Mouse (Mus musculus): ENCODE measurements at regions not wholly inside any gene's neighbourhood (a gene's known extent, or its start where the extent isn't known, plus 50 kb on each side); places are given as distances from the start of the nearest gene placed in this dataset.

DNA sequence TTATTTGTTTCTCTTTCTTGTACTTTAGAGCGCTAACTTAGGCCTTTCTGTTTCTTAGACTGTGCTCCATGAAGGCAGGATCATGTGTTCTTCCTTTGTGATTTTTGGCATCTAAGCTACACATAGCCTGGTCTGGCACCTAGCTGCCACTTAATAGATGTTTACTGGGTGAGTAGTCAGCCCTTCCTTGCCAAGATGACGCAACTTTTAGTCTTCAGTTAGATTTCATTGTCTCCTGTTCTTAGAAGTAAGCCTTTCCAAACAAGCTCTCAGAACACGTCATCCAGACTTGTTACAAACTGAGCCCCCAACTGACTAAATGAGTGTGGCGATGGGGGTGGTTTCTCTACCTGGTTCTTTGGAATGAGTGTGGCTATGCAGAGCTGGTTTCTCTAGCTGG lies 85.4 kb upstream of the Rapgef5 start:
- Histone ChIP-seq H3K36me3 (ENCODE audit: control insufficient read depth, insufficient read depth, low read length) (no peaks in the 10 kb centered on the region), H3K4me3 (ENCODE audit: low read depth, low read length) (no peak overlapping the region), H3K27ac (ENCODE audit: insufficient read depth, low read depth, low read length) (no peak overlapping the region), H3K4me1 (ENCODE audit: control insufficient read depth, insufficient read depth, insufficient read length, low read length) (peaks cover 10% of the 10 kb centered on the region; the same call in 1 of the 2 replicates), H3K27me3 (ENCODE audit: control insufficient read depth, insufficient read depth, low read length) (no peaks in the 10 kb centered on the region)
- no peak for TF ChIP-seq POLR2A (IDR thresholded peaks at IDR 0.05; ENCODE audit: low read depth, low read length)
- TF ChIP-seq CTCF (IDR thresholded peaks at IDR 0.05; ENCODE audit: extremely low read depth, insufficient read length, insufficient replicate concordance, low read depth, low read length): no peak
- 84% methylated on average over 4 of the region's 4 CpGs for WGBS

DNA sequence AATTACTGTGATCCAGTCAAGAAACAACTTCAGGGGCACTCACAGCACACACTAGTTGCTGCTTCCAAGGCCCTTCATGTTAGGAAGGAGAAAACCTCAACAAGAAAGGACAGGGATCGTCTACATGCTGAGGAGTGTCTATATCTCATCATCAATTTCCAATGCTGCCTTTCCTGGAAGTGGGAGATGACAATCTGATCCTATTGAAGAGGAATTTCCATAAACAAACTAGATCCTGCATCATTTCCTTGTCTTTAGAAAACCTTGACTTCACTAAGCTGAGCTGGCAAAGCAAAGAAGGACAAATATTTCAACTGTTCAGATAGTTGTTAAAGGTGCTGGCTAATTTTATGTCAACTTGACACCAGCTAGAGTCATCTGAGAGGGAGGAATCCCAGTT lies 83.5 kb upstream of the Rapgef5 start:
- Histone ChIP-seq H3K4me3 (ENCODE audit: low read depth, low read length) (no peak overlapping the region), H3K36me3 (ENCODE audit: control insufficient read depth, insufficient read depth, low read length) (no peaks in the 10 kb centered on the region), H3K4me1 (ENCODE audit: control insufficient read depth, insufficient read depth, insufficient read length, low read length) (peaks cover 7% of the 10 kb centered on the region; the same call in 1 of the 2 replicates), H3K27ac (ENCODE audit: insufficient read depth, low read depth, low read length) (no peak overlapping the region), H3K27me3 (ENCODE audit: control insufficient read depth, insufficient read depth, low read length) (no peaks in the 10 kb centered on the region)
- TF ChIP-seq POLR2A (IDR thresholded peaks at IDR 0.05; ENCODE audit: low read depth, low read length): no peak
- 69% methylated on average over 1 of the region's 1 CpGs for WGBS

DNA sequence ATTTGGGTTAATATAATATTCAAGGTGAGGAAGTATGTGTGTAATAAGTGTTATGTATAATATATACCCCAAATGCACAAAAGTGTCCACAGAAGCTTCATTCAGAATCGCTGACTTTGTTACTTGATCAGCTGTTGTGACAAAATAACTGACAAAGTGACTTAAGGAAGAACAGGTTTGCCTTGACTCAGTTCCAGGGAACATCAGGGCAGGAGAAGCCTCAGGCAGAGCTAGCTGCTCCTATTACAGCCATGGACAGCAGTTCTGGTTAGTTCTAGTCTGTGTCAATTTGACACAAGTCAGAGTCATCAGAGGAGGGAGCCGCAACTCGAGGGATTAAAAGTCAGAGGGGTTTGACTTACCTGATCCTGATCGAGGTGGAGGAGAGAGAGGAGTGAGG lies 79.3 kb upstream of the Rapgef5 start:
- H3K4me3 ChIP-seq (ENCODE audit: low read depth, low read length): no peak overlapping the region
- H3K4me1 ChIP-seq (ENCODE audit: control insufficient read depth, insufficient read depth, insufficient read length, low read length): peaks cover 2% of the 10 kb centered on the region; the same call in 1 of the 2 replicates
- WGBS: 74% methylated on average over 4 of the region's 4 CpGs
- H3K27me3 ChIP-seq (ENCODE audit: control insufficient read depth, insufficient read depth, low read length): no peaks in the 10 kb centered on the region
- TF ChIP-seq CTCF (IDR thresholded peaks at IDR 0.05; ENCODE audit: extremely low read depth, insufficient read length, insufficient replicate concordance, low read depth, low read length) (no peak), POLR2A (IDR thresholded peaks at IDR 0.05; ENCODE audit: low read depth, low read length) (no peak)
- no peaks in the 10 kb centered on the region for H3K36me3 ChIP-seq (ENCODE audit: control insufficient read depth, insufficient read depth, low read length)
- H3K27ac ChIP-seq (ENCODE audit: insufficient read depth, low read depth, low read length): no peak overlapping the region

DNA sequence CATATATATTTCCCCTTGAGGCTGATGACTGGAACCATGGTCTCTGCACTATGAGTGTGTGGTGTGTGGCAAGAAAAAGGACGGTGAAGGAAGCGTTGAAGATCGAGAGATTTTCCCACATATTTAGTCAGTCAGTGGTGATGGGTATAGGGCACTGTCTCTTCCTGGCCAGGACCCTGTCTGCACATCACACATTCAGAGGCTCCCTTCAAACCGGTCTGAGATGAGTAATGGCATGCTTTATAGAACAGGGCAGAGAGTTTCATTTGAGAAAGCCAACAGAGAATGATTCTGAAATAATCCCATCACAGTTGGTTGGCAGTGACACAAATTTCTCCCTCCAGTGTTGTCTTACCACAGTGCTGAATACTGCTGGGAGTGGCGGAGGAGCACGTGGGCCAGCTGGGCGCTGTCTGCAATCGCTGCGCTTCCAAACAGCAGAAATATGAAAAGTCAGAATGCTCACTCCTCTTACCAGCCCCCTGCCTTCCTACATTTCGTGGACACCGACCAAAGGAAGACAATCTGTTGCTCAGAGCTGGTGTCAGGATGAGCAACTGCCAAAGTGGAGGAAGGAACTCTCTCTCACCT lies 77.2 kb upstream of the Rapgef5 start:
- H3K27me3 ChIP-seq (ENCODE audit: control insufficient read depth, insufficient read depth, low read length): no peaks in the 10 kb centered on the region
- H3K4me1 ChIP-seq (ENCODE audit: control insufficient read depth, insufficient read depth, insufficient read length, low read length): 0 out of 2 replicates have a peak, but pooled peaks cover 2% of the 10 kb centered on the region
- no peak overlapping the region for H3K27ac ChIP-seq (ENCODE audit: insufficient read depth, low read depth, low read length)
- TF ChIP-seq POLR2A (IDR thresholded peaks at IDR 0.05; ENCODE audit: low read depth, low read length): no peak
- TF ChIP-seq CTCF (IDR thresholded peaks at IDR 0.05; ENCODE audit: extremely low read depth, insufficient read length, insufficient replicate concordance, low read depth, low read length): no peak
- WGBS: 77% methylated on average over 11 of the region's 11 CpGs
- no peaks in the 10 kb centered on the region for H3K36me3 ChIP-seq (ENCODE audit: control insufficient read depth, insufficient read depth, low read length)
- no peak overlapping the region for H3K4me3 ChIP-seq (ENCODE audit: low read depth, low read length)

DNA sequence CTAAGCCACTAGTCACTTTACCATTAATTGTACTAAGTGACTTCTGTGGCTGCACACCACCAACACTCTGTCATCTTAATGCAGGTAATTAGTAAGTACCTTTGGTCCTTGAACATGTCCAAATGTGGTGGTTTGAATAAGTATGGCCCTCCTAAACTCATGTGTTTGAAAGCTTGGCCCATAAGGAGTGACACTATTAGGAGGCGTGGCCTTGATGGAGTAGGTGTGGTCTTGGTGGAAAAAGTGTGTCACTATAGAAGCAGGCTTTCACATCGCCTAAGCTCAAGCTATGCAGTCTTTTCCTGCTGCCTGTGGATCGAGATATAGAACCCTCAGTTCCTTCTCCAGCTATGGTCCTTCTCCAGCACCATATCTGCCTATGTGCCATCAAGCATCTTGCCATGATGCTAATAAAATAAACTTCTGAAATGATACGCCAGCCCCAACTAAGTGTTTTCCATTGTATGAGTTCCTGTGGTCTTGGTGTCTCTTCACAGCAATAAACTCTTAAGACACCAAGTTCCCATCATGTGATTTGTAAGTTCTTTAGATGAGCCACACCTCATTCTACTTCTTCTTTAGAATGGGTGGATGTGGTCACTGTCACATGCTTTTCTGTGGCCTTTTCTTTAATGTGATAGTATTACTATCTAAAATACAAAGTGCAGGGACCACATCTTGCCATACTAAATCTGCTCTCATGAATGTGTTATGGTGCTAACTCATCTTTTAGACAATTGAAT lies 71.9 kb upstream of the Rapgef5 start:
- peaks cover 6% of the 10 kb centered on the region; the same call in 1 of the 2 replicates for H3K4me1 ChIP-seq (ENCODE audit: control insufficient read depth, insufficient read depth, insufficient read length, low read length)
- 81% methylated on average over 4 of the region's 4 CpGs for WGBS
- no peak overlapping the region for H3K4me3 ChIP-seq (ENCODE audit: low read depth, low read length)
- no peaks in the 10 kb centered on the region for H3K27me3 ChIP-seq (ENCODE audit: control insufficient read depth, insufficient read depth, low read length)
- TF ChIP-seq CTCF (IDR thresholded peaks at IDR 0.05; ENCODE audit: extremely low read depth, insufficient read length, insufficient replicate concordance, low read depth, low read length): no peak
- TF ChIP-seq POLR2A (IDR thresholded peaks at IDR 0.05; ENCODE audit: low read depth, low read length): no peak
- H3K27ac ChIP-seq (ENCODE audit: insufficient read depth, low read depth, low read length): no peak overlapping the region
- no peaks in the 10 kb centered on the region for H3K36me3 ChIP-seq (ENCODE audit: control insufficient read depth, insufficient read depth, low read length)

DNA sequence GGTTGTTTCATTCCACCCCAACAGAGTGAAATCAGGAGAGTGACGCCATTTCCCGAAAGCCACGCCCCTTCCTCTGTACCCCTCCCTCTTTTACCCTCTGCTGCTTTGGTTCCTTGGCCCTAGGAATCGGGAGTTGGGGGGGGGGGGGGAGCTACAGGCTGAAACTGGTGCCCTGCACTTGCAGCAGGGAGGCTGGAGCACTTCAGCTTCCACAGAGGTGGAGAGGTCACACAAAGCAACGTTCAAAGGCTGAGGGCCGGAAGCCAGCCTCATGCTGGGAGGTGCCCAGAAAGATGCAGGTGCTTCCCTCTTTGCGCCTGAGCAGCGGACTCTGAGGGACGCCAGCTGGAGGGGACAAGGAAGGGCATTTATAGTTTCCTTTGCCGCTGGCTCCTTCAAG lies 69.1 kb upstream of the Rapgef5 start:
- Histone ChIP-seq H3K27me3 (ENCODE audit: control insufficient read depth, insufficient read depth, low read length) (no peaks in the 10 kb centered on the region), H3K4me3 (ENCODE audit: low read depth, low read length) (peak overlapping the region; percentile 28), H3K36me3 (ENCODE audit: control insufficient read depth, insufficient read depth, low read length) (no peaks in the 10 kb centered on the region), H3K27ac (ENCODE audit: insufficient read depth, low read depth, low read length) (no peak overlapping the region), H3K4me1 (ENCODE audit: control insufficient read depth, insufficient read depth, insufficient read length, low read length) (peaks cover 15% of the 10 kb centered on the region; the same call in 1 of the 2 replicates)
- WGBS: 10% methylated on average over 10 of the region's 10 CpGs
- no peak for TF ChIP-seq CTCF (IDR thresholded peaks at IDR 0.05; ENCODE audit: extremely low read depth, insufficient read length, insufficient replicate concordance, low read depth, low read length)
- TF ChIP-seq POLR2A (IDR thresholded peaks at IDR 0.05; ENCODE audit: low read depth, low read length): no peak

DNA sequence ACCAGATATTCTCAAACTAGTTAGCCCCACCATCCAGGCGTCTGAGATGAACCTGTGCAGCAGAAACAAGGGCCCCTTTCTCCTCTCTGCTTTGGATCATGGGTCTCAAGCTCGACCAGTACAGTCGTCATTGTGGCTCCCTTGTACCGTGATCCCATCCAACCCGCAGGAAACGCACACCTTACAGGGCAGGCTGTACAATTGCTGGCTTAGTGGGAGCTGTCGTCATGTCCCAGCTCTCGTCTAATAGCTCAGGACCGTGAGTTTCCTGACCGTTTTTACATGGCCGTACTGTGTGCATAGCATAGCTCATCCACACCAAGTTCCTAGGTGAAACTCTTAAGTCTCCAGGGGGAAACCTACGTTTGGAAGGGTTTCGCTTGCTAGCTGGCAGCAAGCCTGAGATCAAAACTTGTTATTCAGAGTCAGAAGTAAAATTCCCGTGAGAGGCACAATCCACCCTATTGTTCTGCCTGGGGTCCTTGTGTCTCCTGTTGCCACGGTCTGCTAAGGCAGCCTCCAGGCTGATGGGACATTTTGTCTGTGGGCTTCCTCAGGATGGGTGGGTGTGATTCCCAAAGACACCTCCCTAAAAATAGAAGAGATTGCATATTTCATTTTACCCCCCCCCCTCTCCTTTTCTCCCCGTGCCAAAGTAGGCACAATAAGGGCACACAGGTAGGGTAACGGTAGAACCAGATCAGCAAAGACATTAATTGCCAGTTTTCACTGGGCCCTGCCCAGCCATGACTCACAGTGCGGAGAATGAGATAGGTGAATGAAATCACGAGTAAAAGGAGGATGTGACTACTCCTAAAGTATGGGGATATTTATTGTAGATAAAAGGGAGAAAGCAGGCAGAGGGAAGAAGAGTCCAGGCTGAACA lies 68.2 kb upstream of the Rapgef5 start:
- Histone ChIP-seq H3K27me3 (ENCODE audit: control insufficient read depth, insufficient read depth, low read length) (no peaks in the 10 kb centered on the region), H3K27ac (ENCODE audit: insufficient read depth, low read depth, low read length) (no peak overlapping the region), H3K4me3 (ENCODE audit: low read depth, low read length) (no peak overlapping the region), H3K36me3 (ENCODE audit: control insufficient read depth, insufficient read depth, low read length) (no peaks in the 10 kb centered on the region), H3K4me1 (ENCODE audit: control insufficient read depth, insufficient read depth, insufficient read length, low read length) (peaks cover 15% of the 10 kb centered on the region; the same call in 1 of the 2 replicates)
- 58% methylated on average over 19 of the region's 19 CpGs for WGBS
- TF ChIP-seq POLR2A (IDR thresholded peaks at IDR 0.05; ENCODE audit: low read depth, low read length): no peak
